Mouse (Mus musculus) olfactory bulb, adult 2 months (tissue): ENCODE measurements around the gene Nfic.

Experiments used
- CTCF ChIP-seq: fragments of 200-500 bp; IDR thresholded peaks from 2 replicates; pipeline ENCODE4 v1.5.1; 2012; ENCODE audit warnings: low read depth, mild to moderate bottlenecking, low read length, moderate library complexity; ENCODE audit not compliant: insufficient read depth
- POLR2A ChIP-seq: fragments of 200-500 bp; IDR thresholded peaks from 2 replicates; pipeline ENCODE4 v1.6.1; 2012; ENCODE audit warnings: mild to moderate bottlenecking, low read depth, low read length, moderate library complexity; ENCODE audit not compliant: insufficient read depth

GRCm38 (mm10) chr10:81403511-81403910 lies 51.9 kb downstream of the Nfic start:
- TF ChIP-seq CTCF (no peak), POLR2A (no peak)
